Mouse (Mus musculus) bone marrow, adult 2 months (tissue): ENCODE data around the gene Rarres1. TPM values are rescaled to one million over a fixed set of nuclear protein-coding genes. Genes with fewer than 3 reads are reported as not detected.

Experiments used
- H3K27ac ChIP-seq: fragments of 200-500 bp; 2 replicates; pipeline ENCODE4 v1.5.1; 2012; ENCODE audit warnings: low read depth, mild to moderate bottlenecking, control low read depth, inconsistent platforms, low read length; ENCODE audit not compliant: control insufficient read depth, poor library complexity, insufficient read depth
- H3K4me1 ChIP-seq: fragments of 200-500 bp; 2 replicates; pipeline ENCODE4 v1.6.1; 2011; ENCODE audit warnings: low read length; ENCODE audit not compliant: control insufficient read depth, insufficient read depth
- H3K4me3 ChIP-seq: fragments of 200-500 bp; replicated peaks from 2 replicates; pipeline ENCODE3; 2011; ENCODE audit warnings: mild to moderate bottlenecking, low read depth, low read length, control low read depth; ENCODE audit not compliant: control insufficient read depth
- CTCF ChIP-seq: fragments of 200-500 bp; IDR thresholded peaks from 2 replicates; pipeline ENCODE4 v1.5.1; 2011; ENCODE audit warnings: low read length, control low read depth; ENCODE audit not compliant: control insufficient read depth, insufficient read depth
- POLR2A ChIP-seq: fragments of 200-500 bp; IDR thresholded peaks from 2 replicates; pipeline ENCODE4 v1.6.1; 2011; ENCODE audit warnings: low read depth, mild to moderate bottlenecking, control low read depth, low read length, borderline replicate concordance; ENCODE audit not compliant: control insufficient read depth
- WGBS: fragments of 180-500 bp; shearing (Covaris S2); methylation state at CpG from one replicate; pipeline ENCODE4 v1.1.7; 2018; 5-methylcytosine and 5-hydroxymethylcytosine counted together
- polyA plus RNA-seq: library from polyadenylated mRNA; stranded (reverse); fragments of >200 nt; gene quantifications from 2 replicates; pipeline ENCODE4 v1.2.4, GENCODE M21; 2011; ENCODE audit warnings: low replicate concordance; ENCODE audit not compliant: missing spikeins, insufficient read depth, insufficient read length

The Rarres1 gene
- polyA plus RNA-seq, 1 experiment: not detected

DNA sequence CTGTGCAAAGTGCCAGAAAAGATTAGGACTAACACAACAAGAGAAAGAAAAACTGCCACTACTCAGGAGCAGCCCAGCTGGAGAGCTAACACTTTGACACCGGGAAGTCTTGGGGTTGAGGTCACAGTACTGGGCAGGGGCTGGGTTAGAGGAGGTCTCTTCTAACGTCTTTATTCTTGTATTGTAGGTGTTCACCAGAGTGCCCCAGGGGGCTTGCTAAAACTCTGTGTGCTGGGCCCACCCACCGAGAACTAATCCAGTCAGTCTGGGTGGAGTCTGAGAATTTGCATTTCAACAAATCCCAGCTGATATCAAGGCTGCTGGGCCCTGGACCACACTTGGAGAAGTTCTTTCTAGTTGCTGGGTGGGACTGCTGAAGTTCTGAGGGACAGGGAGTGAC lies 11.4 kb downstream of the Rarres1 start:
- no peak overlapping the region for H3K4me3 ChIP-seq
- no peaks in the 10 kb centered on the region for H3K4me1 ChIP-seq
- no peak overlapping the region for H3K27ac ChIP-seq
- no peak for TF ChIP-seq POLR2A
- 37% methylated on average over 3 of the region's 3 CpGs for WGBS

DNA sequence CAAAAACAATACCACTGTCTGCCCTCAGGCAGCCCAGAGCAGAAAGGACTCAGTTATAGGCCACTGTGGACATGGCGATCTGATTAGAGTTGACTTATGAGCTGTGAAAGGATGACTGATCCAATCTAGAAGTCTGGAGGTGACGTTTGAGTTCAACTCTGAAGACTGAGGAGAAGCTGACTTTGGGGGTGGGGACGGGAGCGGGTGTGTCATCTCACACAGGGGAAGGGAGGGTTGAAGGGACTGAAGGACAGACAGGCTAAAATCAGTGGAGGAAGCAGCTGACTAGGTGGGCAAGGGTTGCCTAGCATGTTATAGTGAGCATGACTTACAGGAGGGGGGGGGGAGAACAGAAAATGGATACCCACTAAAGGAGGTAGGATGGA lies 15.9 kb downstream of the Rarres1 start:
- Histone ChIP-seq H3K4me3 (no peak overlapping the region), H3K27ac (no peak overlapping the region), H3K4me1 (no peaks in the 10 kb centered on the region; the same call in 1 of the 2 replicates)
- WGBS: 91% methylated on average over 4 of the region's 4 CpGs
- TF ChIP-seq CTCF (no peak), POLR2A (no peak)

GRCm38 (mm10) chr3:67498773-67499405 lies 16.4 kb downstream of the Rarres1 start:
- 82% methylated on average over 8 of the region's 8 CpGs for WGBS
- TF ChIP-seq POLR2A (no peak), CTCF (no peak)

GRCm38 (mm10) chr3:67497998-67498397 lies 17.3 kb downstream of the Rarres1 start:
- Histone ChIP-seq H3K27ac (no peak overlapping the region), H3K4me1 (no peaks in the 10 kb centered on the region; the same call in 1 of the 2 replicates), H3K4me3 (no peak overlapping the region)
- WGBS: 59% methylated on average over 2 of the region's 2 CpGs
- no peak for TF ChIP-seq POLR2A
- TF ChIP-seq CTCF: no peak

More at GRCm38 (mm10) chr3:67498773-67499405, 16.4 kb downstream of the Rarres1 start:
- Histone ChIP-seq H3K4me3 (no peak overlapping the region), H3K4me1 (no peaks in the 10 kb centered on the region; the same call in 1 of the 2 replicates), H3K27ac (no peak overlapping the region)

DNA sequence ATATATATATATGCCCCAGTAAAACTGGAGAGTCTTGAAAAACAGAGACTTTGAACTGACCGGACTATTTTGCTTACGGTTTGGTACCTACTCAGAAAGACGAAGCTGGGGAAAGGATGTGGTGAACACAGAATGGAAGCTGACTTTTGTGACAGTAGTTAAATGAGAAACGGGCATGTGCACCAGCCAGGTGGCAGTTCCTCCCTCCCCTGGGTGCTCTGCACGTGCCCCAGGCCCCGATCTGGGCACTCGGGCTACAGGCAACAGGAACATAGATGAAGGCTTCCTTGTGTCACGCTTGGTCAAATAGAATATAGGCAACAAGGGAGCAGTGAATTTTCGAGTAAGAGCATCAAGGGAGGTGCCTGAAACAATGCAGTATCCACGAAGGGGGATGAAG lies 19.0 kb downstream of the Rarres1 start:
- peak overlapping the region; percentile 46; the same call in 1 of the 2 replicates for H3K27ac ChIP-seq
- WGBS: 62% methylated on average over 10 of the region's 10 CpGs
- H3K4me1 ChIP-seq: no peaks in the 10 kb centered on the region; the same call in 1 of the 2 replicates
- H3K4me3 ChIP-seq: no peak overlapping the region
- TF ChIP-seq POLR2A (no peak), CTCF (no peak)

DNA sequence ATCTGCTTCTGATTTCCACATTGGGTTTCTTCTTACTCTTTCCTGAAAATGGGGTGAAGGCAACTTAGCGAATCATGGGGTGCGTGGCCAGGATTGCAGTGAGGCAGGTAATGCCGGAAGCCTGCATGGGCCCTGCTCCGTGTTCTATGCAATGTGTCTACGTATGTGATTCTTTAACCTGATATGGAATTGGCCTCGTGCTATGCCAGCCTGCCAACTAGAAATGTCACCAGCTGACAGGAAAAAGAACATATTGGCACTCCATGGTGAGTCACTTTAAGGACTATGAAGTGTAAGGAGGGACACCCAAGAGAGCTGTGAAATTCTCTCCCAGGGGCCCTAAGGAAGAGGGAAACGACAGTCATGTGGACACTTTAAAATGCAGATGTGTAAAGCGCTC lies 22.2 kb downstream of the Rarres1 start:
- 78% methylated on average over 8 of the region's 8 CpGs for WGBS

DNA sequence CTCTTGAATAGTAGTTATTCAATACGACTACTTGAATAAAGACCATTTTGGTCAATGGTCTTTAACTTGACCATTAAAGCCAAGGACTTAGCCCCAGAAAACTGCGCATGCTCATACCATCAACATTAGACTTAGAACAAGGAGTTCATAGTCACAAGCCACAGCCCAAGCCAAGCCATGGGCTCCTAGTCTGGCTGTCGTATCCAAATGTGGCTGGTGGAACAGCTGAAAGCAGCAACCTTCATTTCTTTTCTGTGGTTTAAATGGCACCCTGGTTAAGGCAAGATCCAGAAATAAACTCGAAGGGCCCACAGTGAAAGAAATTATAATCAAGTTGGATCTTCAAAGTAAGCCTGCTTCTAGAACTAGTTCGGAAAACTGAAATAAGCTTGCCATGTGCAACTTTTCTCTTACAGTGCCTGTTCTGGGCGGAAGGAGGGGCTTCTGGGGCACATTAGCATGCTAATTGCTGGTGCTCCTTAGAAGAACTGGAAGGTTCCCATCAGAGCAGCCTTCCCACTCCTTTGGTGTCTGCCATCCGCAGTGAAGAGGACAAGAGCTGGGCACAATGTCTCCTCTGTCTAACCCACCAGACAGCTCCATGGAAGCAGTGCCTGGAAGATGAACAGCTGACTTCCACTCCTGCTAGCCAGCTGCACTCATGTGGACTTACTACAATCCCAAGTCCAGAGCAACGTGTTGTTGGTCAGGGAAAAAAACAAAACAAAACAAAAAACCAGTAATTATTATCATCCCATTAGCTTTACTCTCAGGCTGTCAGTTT lies 23.0 kb downstream of the Rarres1 start:
- Histone ChIP-seq H3K4me1 (no peaks in the 10 kb centered on the region; the same call in 1 of the 2 replicates), H3K4me3 (no peak overlapping the region), H3K27ac (no peak overlapping the region)
- TF ChIP-seq CTCF (no peak), POLR2A (no peak)
- WGBS: 77% methylated on average over 8 of the region's 8 CpGs

More for the DNA sequence above, 22.2 kb downstream of the Rarres1 start:
- Histone ChIP-seq H3K4me3 (no peak overlapping the region), H3K4me1 (no peaks in the 10 kb centered on the region; the same call in 1 of the 2 replicates), H3K27ac (no peak overlapping the region)
- TF ChIP-seq POLR2A: no peak
- no peak for TF ChIP-seq CTCF

GRCm38 (mm10) chr3:67490156-67490555 lies 25.2 kb downstream of the Rarres1 start:
- no peak for TF ChIP-seq POLR2A
- TF ChIP-seq CTCF: no peak
- 62% methylated on average over 4 of the region's 4 CpGs for WGBS

DNA sequence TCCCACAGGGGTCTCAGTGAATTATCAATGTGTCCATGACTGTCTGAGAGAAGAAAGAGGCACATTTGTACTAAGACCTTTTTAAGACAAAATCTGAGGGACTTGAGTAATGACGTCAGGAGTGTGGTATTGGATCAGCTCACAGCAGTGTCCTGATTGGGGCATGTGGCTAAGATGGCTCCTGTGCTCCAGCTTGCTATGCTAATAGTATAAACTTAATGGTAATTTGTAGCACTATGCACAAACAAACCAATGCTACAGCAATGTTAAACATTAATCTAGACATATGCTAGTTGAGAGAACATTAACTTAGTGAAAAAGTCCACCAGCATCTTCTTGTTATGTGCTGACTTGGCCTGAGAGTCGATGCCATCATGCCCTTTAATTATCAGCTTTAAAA lies 30.1 kb downstream of the Rarres1 start:
- no peak overlapping the region for H3K4me3 ChIP-seq
- no peak for TF ChIP-seq POLR2A
- no peak for TF ChIP-seq CTCF
- no peak overlapping the region for H3K27ac ChIP-seq
- 78% methylated on average over 2 of the region's 2 CpGs for WGBS
- H3K4me1 ChIP-seq: no peaks in the 10 kb centered on the region

More at GRCm38 (mm10) chr3:67490156-67490555, 25.2 kb downstream of the Rarres1 start:
- Histone ChIP-seq H3K4me3 (no peak overlapping the region), H3K4me1 (no peaks in the 10 kb centered on the region; the same call in 1 of the 2 replicates), H3K27ac (no peak overlapping the region)
